Mouse (Mus musculus) spleen, postnatal 36 days (tissue): ENCODE measurements around the gene Pts.

Experiments
- DNase-seq, 2 experiments: peaks; one replicate each; pipeline ENCODE4 v3.0.0; 2022; ENCODE audit warnings: low spot score in 2 of 2, mixed read lengths in 1 of 2

Pts gene

GRCm38 (mm10) chr9:50491531-50492045 is 36.9 kb downstream of the Pts start:
- no peak for DNase-seq

DNA sequence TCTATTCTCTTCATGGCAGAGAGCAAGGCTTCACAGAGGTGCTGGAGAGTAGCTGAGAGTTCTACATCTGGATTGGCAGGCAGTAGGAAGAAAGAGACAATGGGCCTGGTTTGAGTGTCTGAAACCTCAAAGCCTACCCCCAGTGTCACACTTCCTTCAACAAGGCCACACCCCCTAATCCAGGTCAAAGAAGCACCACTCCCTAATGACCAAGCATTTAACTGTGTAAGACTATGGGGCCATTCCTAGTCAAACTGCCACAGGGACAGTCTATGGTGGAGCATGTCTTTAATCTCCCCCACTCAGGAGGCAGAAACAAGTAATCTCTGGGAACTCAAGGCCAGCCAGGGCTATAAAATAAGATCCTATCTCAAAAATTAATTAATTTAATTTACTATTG is 37.7 kb downstream of the Pts start:
- no peak for DNase-seq

GRCm38 (mm10) chr9:50485521-50485920 is 43.0 kb downstream of the Pts start:
- no peak for DNase-seq

DNA sequence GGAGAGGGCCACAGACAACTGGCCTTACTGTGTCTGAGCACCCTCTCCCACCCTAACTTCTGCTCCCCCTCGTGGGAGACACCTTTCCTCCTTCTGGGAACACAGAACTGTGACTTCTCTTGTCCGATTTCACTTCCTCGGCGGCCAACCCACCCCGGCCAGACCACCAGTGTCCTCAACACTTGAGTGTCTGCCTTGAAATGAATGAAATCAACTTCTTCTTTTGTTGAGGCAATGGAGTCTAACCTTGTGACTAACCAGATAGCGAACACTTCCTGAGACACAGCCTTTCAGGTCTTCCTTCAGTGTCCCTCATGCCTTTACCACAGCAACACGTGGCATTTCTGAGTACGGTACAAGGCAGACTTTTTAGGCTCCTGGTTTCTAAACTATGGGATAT is 45.8 kb downstream of the Pts start:
- DNase-seq, result peak in 1 of 2 experiments; percentile 9

GRCm38 (mm10) chr9:50479476-50479875 is 49.0 kb downstream of the Pts start:
- no peak for DNase-seq

DNA sequence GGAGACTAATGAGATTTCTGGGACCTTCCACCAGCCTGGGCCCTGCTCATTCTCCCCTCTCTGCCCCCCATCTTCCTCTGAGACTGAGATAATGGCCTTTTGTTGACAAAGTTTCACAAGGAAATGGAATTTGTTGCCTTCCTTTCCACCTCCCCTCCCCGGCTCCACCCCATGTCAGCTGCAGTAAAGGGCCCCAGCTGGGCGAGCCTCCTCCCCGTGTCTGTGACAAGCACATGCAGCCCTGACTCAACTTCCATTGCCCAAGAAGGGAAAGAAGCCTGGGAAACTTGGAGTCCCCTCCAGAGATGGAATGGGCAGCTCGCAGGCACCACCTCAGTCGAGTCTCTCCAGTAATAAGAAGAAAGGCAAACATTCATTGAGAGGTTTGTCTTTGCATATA is 49.7 kb downstream of the Pts start:
- DNase-seq, result peak in 1 of 2 experiments; percentile 16

DNA sequence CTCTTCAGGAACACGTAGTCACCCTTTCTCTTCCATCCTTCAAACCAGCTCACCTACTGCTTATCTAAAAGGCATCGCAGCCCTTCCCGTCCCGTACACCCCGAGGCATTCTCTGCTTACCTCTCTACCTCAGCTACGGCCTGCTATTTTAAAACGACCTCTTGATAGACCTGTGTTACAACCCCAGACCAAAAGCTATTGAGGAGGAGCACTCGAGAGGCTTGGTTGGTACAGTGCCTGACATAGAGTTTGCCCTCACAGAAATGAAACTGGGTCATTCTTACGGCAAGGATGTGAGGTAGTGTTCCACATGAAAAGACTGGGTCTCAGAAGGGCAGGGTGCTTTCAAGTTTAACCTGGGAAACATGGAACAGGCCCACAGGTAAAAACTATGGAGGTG is 51.3 kb downstream of the Pts start:
- no peak for DNase-seq

DNA sequence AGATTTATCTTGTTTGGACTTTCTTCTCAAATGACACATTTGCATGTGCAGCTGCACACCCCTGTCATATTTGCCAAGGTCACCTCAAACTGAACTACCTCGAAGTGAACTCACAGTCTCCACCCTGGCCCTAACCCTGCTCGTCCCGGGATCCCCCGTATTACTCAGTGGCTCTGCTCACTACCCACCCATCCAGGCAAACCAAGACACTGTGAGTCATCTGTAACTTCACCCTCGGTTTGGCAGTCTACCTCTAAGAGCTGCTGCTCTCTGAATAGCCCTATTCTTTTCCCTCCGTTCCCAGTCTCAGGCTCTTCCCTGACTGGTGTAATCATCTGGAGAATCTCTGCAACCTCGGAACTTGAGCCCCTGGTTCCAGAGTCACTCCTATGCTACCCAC is 51.9 kb downstream of the Pts start:
- DNase-seq, result no peak

DNA sequence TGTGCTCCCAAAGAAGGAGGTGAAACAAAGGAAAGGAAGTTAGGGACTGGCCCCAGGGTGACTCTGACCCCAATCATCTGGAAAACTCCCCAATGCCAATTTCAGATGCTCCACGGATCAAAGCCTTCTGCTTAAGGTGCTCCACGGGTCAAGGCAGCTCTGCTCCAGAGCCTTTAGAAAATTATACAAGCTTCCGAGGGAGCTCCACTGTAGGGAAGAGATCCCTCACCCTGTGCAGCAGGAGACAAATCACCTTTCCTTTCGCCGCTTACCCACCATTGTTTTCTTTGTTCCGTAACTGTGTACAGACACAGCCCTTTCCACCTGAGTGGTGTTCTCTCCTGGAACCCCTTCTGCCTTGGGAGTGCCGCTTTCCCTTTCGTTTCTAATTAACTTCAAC is 52.8 kb downstream of the Pts start:
- DNase-seq, result no peak

- DNase-seq, result no peak
Observed at GRCm38 (mm10) chr9:50475318-50475717, 53.2 kb downstream of the Pts start.
